In the genomic region with DNA sequence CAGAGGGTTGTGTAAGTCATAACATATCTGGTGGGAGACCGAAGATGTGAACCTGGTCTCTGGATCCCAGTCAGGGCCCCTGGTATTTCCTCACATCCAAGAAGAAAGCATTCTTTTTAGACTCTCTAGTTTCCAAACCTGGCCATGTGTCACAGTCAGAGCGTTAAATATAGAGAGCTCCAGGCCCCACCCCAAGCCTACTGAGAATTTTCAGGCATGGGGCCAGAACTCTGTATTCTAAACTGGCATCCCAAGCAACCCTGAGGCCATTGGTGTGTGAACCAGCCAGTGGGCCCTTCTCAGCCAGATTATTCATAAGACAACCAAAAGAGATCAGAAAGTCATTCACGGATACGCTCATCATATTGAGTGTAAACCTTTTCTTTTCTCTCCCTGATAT, we compare ENCODE assay signal across 25 mouse cellular contexts. TPM values are rescaled to one million over a fixed set of nuclear protein-coding genes. Genes with fewer than 3 reads are reported as not detected.
A peak's percentile ranks its signal among the peaks of the same experiment; 100 is the strongest.
DNase-seq lines count a peak whose midpoint lies in the region; ATAC-seq lines count a peak whose summit lies in the region.
"Had no signal": no experiment of that assay in that cellular context is flagged by ENCODE, and none has a peak within 500 bp of the region (broad histone marks: within the 10 kb centered on the region; RNA-seq: fewer than 3 reads in every experiment).

No protein-coding gene starts in this region.

- no peak overlapping the region for H3K4me2 ChIP-seq in heart, embryonic 13.5 days
- no peak overlapping the region for H3K4me2 ChIP-seq in hindbrain, embryonic 16.5 days (ENCODE audit: low read length)
- no peak overlapping the region for H3K4me2 ChIP-seq in forebrain, embryonic 13.5 days
- H3K4me2 ChIP-seq: embryonic facial prominence, embryonic 13.5 days; hindbrain, embryonic 15.5 days; intestine, embryonic 15.5 days; limb, embryonic 13.5 days; liver, embryonic 13.5 days; lung, embryonic 14.5 days; midbrain, embryonic 12.5 days had no signal

- intact Hi-C loops in gastrocnemius, postnatal 36 days (cut with DNase I) = no loop called here
- intact Hi-C loops in heart, postnatal 14 days (cut with DNase I) = no loop called here

- no peak overlapping the region for H3K4me3 ChIP-seq in heart, embryonic 13.5 days
- no peak overlapping the region for H3K4me3 ChIP-seq in hindbrain, embryonic 16.5 days (ENCODE audit: low read length)
- no peak overlapping the region for H3K4me3 ChIP-seq in forebrain, embryonic 13.5 days
- H3K4me3 ChIP-seq: embryonic facial prominence, embryonic 13.5 days; hindbrain, embryonic 15.5 days; intestine, embryonic 15.5 days; limb, embryonic 13.5 days; liver, embryonic 13.5 days; midbrain, embryonic 12.5 days had no signal

- H3K9me3 ChIP-seq in heart, embryonic 13.5 days = no peaks in the 10 kb centered on the region
- no peaks in the 10 kb centered on the region for H3K9me3 ChIP-seq in hindbrain, embryonic 16.5 days (ENCODE audit: control insufficient read depth, low read length)
- no peaks in the 10 kb centered on the region for H3K9me3 ChIP-seq in forebrain, embryonic 13.5 days (replicated peaks)
- H3K9me3 ChIP-seq: embryonic facial prominence, embryonic 13.5 days; hindbrain, embryonic 15.5 days; intestine, embryonic 15.5 days; limb, embryonic 13.5 days; liver, embryonic 13.5 days; midbrain, embryonic 12.5 days had no signal

- H3K4me1 ChIP-seq in heart, embryonic 13.5 days = peaks cover 43% of the 10 kb centered on the region
- no peaks in the 10 kb centered on the region for H3K4me1 ChIP-seq in hindbrain, embryonic 16.5 days (ENCODE audit: control insufficient read depth, insufficient read depth, low read depth, low read length)
- peaks cover 7% of the 10 kb centered on the region; the same call in 1 of the 2 replicates for H3K4me1 ChIP-seq in forebrain, embryonic 13.5 days
- H3K4me1 ChIP-seq: intestine, embryonic 15.5 days; liver, embryonic 13.5 days had no signal

- WGBS in heart, embryonic 13.5 days = 59% methylated on average over 4 of the region's 4 CpGs
- 76% methylated on average over 4 of the region's 4 CpGs for WGBS in hindbrain, embryonic 16.5 days
- WGBS in forebrain, embryonic 13.5 days = 86% methylated on average over 4 of the region's 4 CpGs

- no peak for ATAC-seq in heart, embryonic 13.5 days (ENCODE audit: extremely low read depth, insufficient number of reproducible peaks, low FRiP score, low TSS enrichment)
- no peak for ATAC-seq in hindbrain, embryonic 16.5 days
- no peak for ATAC-seq in forebrain, embryonic 13.5 days
- ATAC-seq: CD4-positive, CD25-positive, alpha-beta regulatory T cell, adult 4 months; forebrain, embryonic 14.5 days; intestine, embryonic 15.5 days had no signal

- peaks cover 7% of the 10 kb centered on the region; the same call in 1 of the 2 replicates for H3K27me3 ChIP-seq in heart, embryonic 13.5 days (replicated peaks)
- no peaks in the 10 kb centered on the region for H3K27me3 ChIP-seq in hindbrain, embryonic 16.5 days (replicated peaks; ENCODE audit: control insufficient read depth, insufficient read depth, low read length)
- H3K27me3 ChIP-seq in forebrain, embryonic 13.5 days = no peaks in the 10 kb centered on the region
- H3K27me3 ChIP-seq: hindbrain, embryonic 15.5 days; intestine, embryonic 15.5 days; midbrain, embryonic 12.5 days had no signal

- H3K27ac ChIP-seq in heart, embryonic 13.5 days (replicated peaks) = peak overlapping the region; percentile 80
- no peak overlapping the region for H3K27ac ChIP-seq in hindbrain, embryonic 16.5 days (ENCODE audit: low read depth, low read length)
- H3K27ac ChIP-seq in forebrain, embryonic 13.5 days = no peak overlapping the region
- H3K27ac ChIP-seq: embryonic facial prominence, embryonic 13.5 days; hindbrain, embryonic 15.5 days; intestine, embryonic 15.5 days; limb, embryonic 13.5 days; liver, embryonic 13.5 days; midbrain, embryonic 12.5 days; stomach, postnatal 0 days had no signal

- peak; percentile 46 for DNase-seq in gastrocnemius, adult 18-20 months (ENCODE audit: low spot score)
- DNase-seq in gastrocnemius, postnatal 36 days = no peak
- DNase-seq in 3134 (ENCODE audit: extremely low read depth, insufficient read length, low spot score) = peak; percentile 19
- DNase-seq in heart, postnatal 14 days = peak; percentile 9 to 40
- no peak for DNase-seq in spleen, adult 18-20 months
- DNase-seq: adrenal gland, adult 8-10 months; cerebellum, adult 18-20 months; cerebellum, postnatal 14 days; gastrocnemius, postnatal 14 days; kidney, adult 8-10 months; kidney, postnatal 14 days; liver, embryonic 13.5 days; lung, embryonic 14.5 days; thymus, adult 2 months had no signal

- no peak overlapping the region for H3K9ac ChIP-seq in heart, embryonic 13.5 days
- H3K9ac ChIP-seq in hindbrain, embryonic 16.5 days (ENCODE audit: low read depth, low read length) = no peak overlapping the region
- H3K9ac ChIP-seq in forebrain, embryonic 13.5 days = no peak overlapping the region
- H3K9ac ChIP-seq: embryonic facial prominence, embryonic 13.5 days; hindbrain, embryonic 15.5 days; intestine, embryonic 15.5 days; limb, embryonic 13.5 days; liver, embryonic 13.5 days; lung, embryonic 14.5 days; midbrain, embryonic 12.5 days had no signal

- H3K36me3 ChIP-seq in heart, embryonic 13.5 days = no peaks in the 10 kb centered on the region
- H3K36me3 ChIP-seq in hindbrain, embryonic 16.5 days (ENCODE audit: control insufficient read depth, insufficient read depth, low read length) = no peaks in the 10 kb centered on the region
- H3K36me3 ChIP-seq in forebrain, embryonic 13.5 days (ENCODE audit: poor library complexity, severe bottlenecking) = no peaks in the 10 kb centered on the region
- H3K36me3 ChIP-seq: embryonic facial prominence, embryonic 13.5 days; hindbrain, embryonic 15.5 days; intestine, embryonic 15.5 days; limb, embryonic 13.5 days; liver, embryonic 13.5 days; midbrain, embryonic 12.5 days had no signal

RNA-seq across cellular contexts. Expression of gene Bcor, which starts 48.0 kb away (rescaled TPM):
- 10 to 100 TPM; 13.4 to 18.4 TPM for total RNA-seq in gastrocnemius, adult 18-20 months (2021)
- 10 to 100 TPM; 10.4 to 14.4 TPM for total RNA-seq in gastrocnemius, postnatal 36 days (2021)
- polyA plus RNA-seq in heart, embryonic 13.5 days (2015; fragmentation: Nextera tagmentation; extraction: Ambion mirVana) = 14.2 and 14.5 TPM in 2 replicates
- total RNA-seq in heart, postnatal 14 days (2021) = 10 to 100 TPM; 24.4 to 25.8 TPM
- 11.2 and 13.4 TPM in 2 replicates for polyA plus RNA-seq in hindbrain, embryonic 16.5 days (2015; fragmentation: Nextera tagmentation; extraction: Ambion mirVana)
- polyA plus RNA-seq in forebrain, embryonic 13.5 days (2015; fragmentation: Nextera tagmentation; extraction: Ambion mirVana) = 16.2 and 18.8 TPM in 2 replicates

Comparison
In these comparisons a context has a peak if more than half of its experiments do, and no peak if none do; other contexts are left out.
1. DNase-seq: peak in gastrocnemius, adult 18-20 months (single experiment), 3134 (single experiment) and heart, postnatal 14 days (2 of 2); none in gastrocnemius, postnatal 36 days (0 of 2) and spleen, adult 18-20 months (0 of 2).